Mouse (Mus musculus) liver, embryonic 14.5 days (tissue): ENCODE data around the gene Bcl2l1. TPM values are rescaled to one million over a fixed set of nuclear protein-coding genes. Genes with fewer than 3 reads are reported as not detected.
A peak's percentile ranks its signal among the peaks of the same experiment; 100 is the strongest.

Experiments
- ATAC-seq: fragments of 200-750 bp; cut with Nextera tagmentation; 2 replicates; pipeline ENCODE4 v1.8.0; 2017; ENCODE audit warnings: moderate number of reproducible peaks, mild to moderate bottlenecking, moderate library complexity; ENCODE audit not compliant: insufficient read depth
- DNase-seq, 3 experiments: peaks; one replicate each; pipeline ENCODE4 v3.0.0-alpha.2; 2012 to 2013; ENCODE audit warnings: low read depth in 3 of 3, low spot score in 3 of 3
- H3K27ac ChIP-seq: fragments of 300-500 bp; sonication (generic); 2 replicates; pipeline ENCODE4 v1.5.1; 2014; ENCODE audit warnings: moderate library complexity, mild to moderate bottlenecking, control low read depth, inconsistent platforms
- H3K27me3 ChIP-seq: fragments of 300-500 bp; sonication (generic); 2 replicates; pipeline ENCODE4 v1.6.1; 2014; ENCODE audit warnings: mild to moderate bottlenecking, low read length, moderate library complexity; ENCODE audit not compliant: control insufficient read depth, insufficient read depth
- H3K36me3 ChIP-seq: fragments of 300-500 bp; sonication (generic); replicated peaks from 2 replicates; pipeline ENCODE4 v1.6.1; 2014; ENCODE audit warnings: low read depth; ENCODE audit not compliant: control insufficient read depth, insufficient read depth
- H3K4me1 ChIP-seq, 2 experiments: fragments of 200-500 bp in 1 of 2; fragments of 300-500 bp in 1 of 2; sonication (generic) in 1 of 2; replicated peaks; 2 replicates each; pipeline ENCODE4 v1.6.1; 2012 to 2014; ENCODE audit warnings: antibody characterized with exemption in 1 of 2, inconsistent platforms in 1 of 2, low read length in 1 of 2; ENCODE audit not compliant: control insufficient read depth in 2 of 2, insufficient read depth in 2 of 2
- H3K4me2 ChIP-seq: fragments of 300-500 bp; sonication (generic); 2 replicates; pipeline ENCODE4 v1.6.1; 2014; ENCODE audit warnings: low read depth, mild to moderate bottlenecking, control low read depth, moderate library complexity
- H3K4me3 ChIP-seq, 2 experiments: fragments of 200-500 bp in 1 of 2; fragments of 300-500 bp in 1 of 2; sonication (generic) in 1 of 2; 2 replicates each; pipeline ENCODE4 v1.5.1; 2012 to 2014; ENCODE audit warnings: low read depth in 2 of 2, low read length in 2 of 2, mild to moderate bottlenecking in 2 of 2, control low read depth in 1 of 2, inconsistent platforms in 1 of 2, moderate library complexity in 1 of 2; ENCODE audit not compliant: insufficient read depth in 1 of 2
- H3K9ac ChIP-seq: fragments of 300-500 bp; sonication (generic); replicated peaks from 2 replicates; pipeline ENCODE4 v1.6.1; 2014; ENCODE audit warnings: mild to moderate bottlenecking, control low read depth, moderate library complexity
- H3K9me3 ChIP-seq: fragments of 300-500 bp; sonication (generic); 2 replicates; pipeline ENCODE4 v1.6.1; 2016; ENCODE audit warnings: low read length, mixed read lengths; ENCODE audit not compliant: control insufficient read depth
- CTCF ChIP-seq: IDR thresholded peaks from 2 replicates; pipeline ENCODE4 v1.5.1; 2016; ENCODE audit warnings: antibody characterized with exemption, low read depth, control low read depth
- EP300 ChIP-seq: IDR thresholded peaks from 2 replicates; pipeline ENCODE4 v1.6.1; 2016; ENCODE audit warnings: antibody characterized with exemption, low read depth
- WGBS: fragments of 180-500 bp; shearing (Covaris S2); extraction: QIAGEN DNeasy Blood & Tissue Kit; methylation state at CpG from one replicate; pipeline ENCODE4 v1.1.7; 2014; ENCODE audit not compliant: insufficient replicate concordance; 5-methylcytosine and 5-hydroxymethylcytosine counted together
- polyA plus RNA-seq, 2 experiments: library from polyadenylated mRNA; depleted of rRNA in 1 of 2; stranded (reverse) in 1 of 2; unstranded in 1 of 2; fragments of >200 nt; fragmentation: Nextera tagmentation in 1 of 2; extraction: Ambion mirVana in 1 of 2; gene quantifications; 2 replicates each; pipeline versions ENCODE4 v1.2.1 to v1.2.3; 2012 to 2014

Gene Bcl2l1
- polyA plus RNA-seq, 2 experiments: 72.2 to 172 TPM

DNA sequence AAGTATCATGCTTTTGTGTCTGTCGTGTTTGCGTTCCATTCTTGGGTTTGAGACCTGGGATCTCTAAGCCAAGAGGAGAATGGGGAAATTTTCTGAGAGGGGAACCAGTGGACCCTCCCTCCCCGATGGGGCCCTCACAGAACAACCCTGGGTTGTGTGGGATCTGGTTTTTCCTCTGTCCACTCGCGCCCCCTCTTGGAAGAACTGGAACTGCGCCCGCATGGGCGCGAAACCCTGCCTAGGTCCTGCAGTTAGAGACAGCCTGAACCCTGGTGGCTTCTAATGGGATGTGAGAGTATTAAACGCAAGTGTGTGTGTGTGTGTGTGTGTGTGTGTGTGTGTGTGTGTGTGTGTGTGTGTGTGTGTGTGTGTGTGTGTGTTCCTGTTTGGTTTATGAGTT lies 89.1 kb downstream of the Bcl2l1 start:
- Histone ChIP-seq H3K9me3 (no peaks in the 10 kb centered on the region), H3K9ac (no peak overlapping the region), H3K27me3 (no peaks in the 10 kb centered on the region), H3K36me3 (no peaks in the 10 kb centered on the region), H3K27ac (no peak overlapping the region), H3K4me1 (peaks cover 26 to 42% of the 10 kb centered on the region in 2 experiments), H3K4me3 (no peak overlapping the region), H3K4me2 (peak overlapping the region; percentile 47)
- TF ChIP-seq CTCF: peak; percentile 85
- TF ChIP-seq EP300: no peak
- peak in 1 of 3 experiments; percentile 58 for DNase-seq
- WGBS: 6% methylated on average over 10 of the region's 10 CpGs
- ATAC-seq: peak; percentile 40

- ATAC-seq (peak; percentile 8; the same call in 1 of the 2 replicates), DNase-seq (peak in 1 of 3 experiments; percentile 55)
- Histone ChIP-seq H3K9me3 (no peaks in the 10 kb centered on the region), H3K4me1 (peaks cover 26 to 45% of the 10 kb centered on the region in 2 experiments), H3K4me2 (peak overlapping the region; percentile 47), H3K9ac (no peak overlapping the region), H3K36me3 (no peaks in the 10 kb centered on the region), H3K27ac (peak overlapping the region; percentile 14), H3K27me3 (no peaks in the 10 kb centered on the region), H3K4me3 (no peak overlapping the region)
- TF ChIP-seq CTCF: no peak
- TF ChIP-seq EP300: peak; percentile 41; the same call in 1 of the 2 replicates
- WGBS: 4% methylated on average over 14 of the region's 14 CpGs
Measured at GRCm38 (mm10) chr2:152741153-152742041, 90.1 kb downstream of the Bcl2l1 start.

DNA sequence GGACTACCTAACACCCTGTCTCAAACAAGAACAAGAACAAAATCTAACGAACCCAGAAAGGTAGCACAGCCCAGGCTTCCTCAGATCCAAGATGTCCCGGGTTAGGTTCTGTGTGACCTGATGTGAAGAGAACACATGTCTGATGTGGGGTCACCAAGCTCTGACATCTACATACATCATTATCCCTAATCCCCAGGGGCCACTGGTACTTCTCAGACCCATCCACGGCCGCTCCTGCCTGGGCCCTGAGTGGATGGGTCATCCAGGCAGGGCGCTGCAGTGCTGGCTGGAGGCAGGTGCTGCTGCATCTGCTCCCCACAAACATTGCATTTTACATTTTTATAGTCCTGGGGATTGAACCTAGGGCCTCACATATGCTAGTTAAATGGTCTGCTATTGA lies 91.0 kb downstream of the Bcl2l1 start:
- Histone ChIP-seq H3K27ac (no peak overlapping the region; the same call in 1 of the 2 replicates), H3K4me3 (no peak overlapping the region), H3K36me3 (no peaks in the 10 kb centered on the region), H3K4me1 (peaks cover 30 to 49% of the 10 kb centered on the region in 2 experiments), H3K9ac (no peak overlapping the region), H3K9me3 (no peaks in the 10 kb centered on the region), H3K4me2 (no peak overlapping the region; the same call in 1 of the 2 replicates), H3K27me3 (no peaks in the 10 kb centered on the region)
- 64% methylated on average over 5 of the region's 5 CpGs for WGBS
- no peak for TF ChIP-seq CTCF
- TF ChIP-seq EP300: no peak
- DNase-seq: no peak
- no peak for ATAC-seq

GRCm38 (mm10) chr2:152739842-152740260 lies 91.7 kb downstream of the Bcl2l1 start:
- Histone ChIP-seq H3K27ac (peak overlapping the region; percentile 34), H3K4me1 (peaks cover 30 to 52% of the 10 kb centered on the region in 2 experiments), H3K36me3 (no peaks in the 10 kb centered on the region), H3K4me3 (peak overlapping the region in 1 of 2 experiments; percentile 33; a peak in 1 of 4 replicates), H3K9me3 (no peaks in the 10 kb centered on the region), H3K27me3 (peaks cover 2% of the 10 kb centered on the region; the same call in 1 of the 2 replicates), H3K9ac (no peak overlapping the region; the same call in 1 of the 2 replicates), H3K4me2 (peak overlapping the region; percentile 93)
- ATAC-seq (peak; percentile 64), DNase-seq (peak; percentile 57 to 68 (median 61))
- WGBS: 0% methylated on average over 3 of the region's 3 CpGs
- no peak for TF ChIP-seq EP300
- no peak for TF ChIP-seq CTCF
